Mouse (Mus musculus) CH12.LX (cell line): ENCODE measurements around the gene Rims3. TPM values are rescaled to one million over a fixed set of nuclear protein-coding genes. Genes with fewer than 3 reads are reported as not detected.

Source experiments
- DNase-seq: peaks from one replicate; pipeline ENCODE4 v3.0.0-alpha.2; 2013; ENCODE audit errors: extremely low read depth
- H3K27ac ChIP-seq: 2 replicates; pipeline ENCODE4 v1.5.1; 2012; ENCODE audit warnings: low read depth, mild to moderate bottlenecking, control low read depth, moderate library complexity; ENCODE audit not compliant: insufficient read depth
- H3K27me3 ChIP-seq: replicated peaks from 2 replicates; pipeline ENCODE3; 2012; ENCODE audit warnings: inconsistent platforms
- H3K36me3 ChIP-seq, 2 experiments: replicated peaks in 1 of 2; 2 replicates each; pipeline versions ENCODE3 to v1.6.1; 2012; ENCODE audit warnings: inconsistent platforms in 1 of 2, low read length in 1 of 2, mild to moderate bottlenecking in 1 of 2, mixed read lengths in 1 of 2, moderate library complexity in 1 of 2; ENCODE audit not compliant: control insufficient read depth in 1 of 2, insufficient read depth in 1 of 2
- H3K4me1 ChIP-seq, 2 experiments: 2 replicates each; pipeline ENCODE4 v1.6.1; 2012; ENCODE audit warnings: inconsistent platforms in 1 of 2, moderate library complexity in 1 of 2; ENCODE audit not compliant: insufficient read depth in 2 of 2, control insufficient read depth in 1 of 2
- H3K4me2 ChIP-seq: 2 replicates; pipeline ENCODE4 v1.6.1; 2012; ENCODE audit warnings: low read depth, mild to moderate bottlenecking, control low read depth; ENCODE audit not compliant: poor library complexity, insufficient read depth, severe bottlenecking
- H3K4me3 ChIP-seq, 3 experiments: fragments of 150-350 bp in 1 of 3; sonication (generic) in 1 of 3; replicated peaks in 1 of 3; 2 replicates each; pipeline versions ENCODE3 to v1.5.1; 2011 to 2012; ENCODE audit warnings: low read depth in 2 of 3, low read length in 2 of 3, mild to moderate bottlenecking in 2 of 3, moderate library complexity in 2 of 3, control low read depth in 1 of 3, improper control_type of control experiment in 1 of 3, inconsistent platforms in 1 of 3, mixed read lengths in 1 of 3; ENCODE audit not compliant: poor library complexity in 1 of 3
- H3K79me2 ChIP-seq: replicated peaks from 2 replicates; pipeline ENCODE4 v1.6.1; 2012; ENCODE audit warnings: mild to moderate bottlenecking, moderate library complexity; ENCODE audit not compliant: control insufficient read depth, poor library complexity, insufficient read depth, severe bottlenecking; ENCODE audit errors: extremely low read depth
- H3K9ac ChIP-seq: 2 replicates; pipeline ENCODE4 v1.6.1; 2012; ENCODE audit warnings: low read depth, mild to moderate bottlenecking, control low read depth, moderate library complexity; ENCODE audit not compliant: insufficient read depth
- H3K9me3 ChIP-seq: replicated peaks from 2 replicates; pipeline ENCODE3; 2012; ENCODE audit warnings: low read length, inconsistent platforms, mixed read lengths
- CHD1 ChIP-seq: IDR thresholded peaks from 2 replicates; pipeline ENCODE4 v1.6.1; 2012; ENCODE audit warnings: low read depth, low read length, improper control_type of control experiment, inconsistent platforms
- CHD2 ChIP-seq: IDR thresholded peaks from 2 replicates; pipeline ENCODE4 v1.6.1; 2011; ENCODE audit warnings: low read length, improper control_type of control experiment
- EP300 ChIP-seq: IDR thresholded peaks from 2 replicates; pipeline ENCODE4 v1.6.1; 2011; ENCODE audit warnings: low read length, improper control_type of control experiment
- ETS1 ChIP-seq: conservative IDR thresholded peaks from 2 replicates; pipeline ENCODE4 v1.6.1; 2012; ENCODE audit warnings: low read depth, mild to moderate bottlenecking, inconsistent platforms, low read length, improper control_type of control experiment, moderate library complexity
- HCFC1 ChIP-seq: IDR thresholded peaks from 2 replicates; pipeline ENCODE4 v1.6.1; 2012; ENCODE audit warnings: low read depth, mild to moderate bottlenecking, inconsistent platforms, low read length, improper control_type of control experiment
- IRF4 ChIP-seq: IDR thresholded peaks from 2 replicates; pipeline ENCODE4 v1.6.1; 2014; ENCODE audit warnings: low read depth, mild to moderate bottlenecking, inconsistent platforms, low read length, improper control_type of control experiment
- KAT2A ChIP-seq: IDR thresholded peaks from 2 replicates; pipeline ENCODE4 v1.6.1; 2012; ENCODE audit warnings: low read length, improper control_type of control experiment, inconsistent platforms; ENCODE audit not compliant: insufficient replicate concordance
- MAFK ChIP-seq: IDR thresholded peaks from 2 replicates; pipeline ENCODE4 v1.6.1; 2011; ENCODE audit warnings: low read length, improper control_type of control experiment; ENCODE audit not compliant: insufficient replicate concordance
- MAZ ChIP-seq: IDR thresholded peaks from 2 replicates; pipeline ENCODE4 v1.6.1; 2012; ENCODE audit warnings: low read depth, mild to moderate bottlenecking, inconsistent platforms, low read length, improper control_type of control experiment, moderate library complexity
- MXI1 ChIP-seq: IDR thresholded peaks from 2 replicates; pipeline ENCODE4 v1.6.1; 2011; ENCODE audit warnings: mild to moderate bottlenecking, low read depth, low read length, improper control_type of control experiment
- MYC ChIP-seq: IDR thresholded peaks from 2 replicates; pipeline ENCODE4 v1.6.1; 2011; ENCODE audit warnings: low read depth, mild to moderate bottlenecking, improper control_type of control experiment, low read length
- NELFE ChIP-seq: IDR thresholded peaks from 2 replicates; pipeline ENCODE4 v1.6.1; 2011; ENCODE audit warnings: low read depth, low read length, improper control_type of control experiment
- NRF1 ChIP-seq: IDR thresholded peaks from 2 replicates; pipeline ENCODE4 v1.6.1; 2014; ENCODE audit warnings: low read depth, mild to moderate bottlenecking, inconsistent platforms, low read length, improper control_type of control experiment, moderate library complexity
- PAX5 ChIP-seq: IDR thresholded peaks from 2 replicates; pipeline ENCODE4 v1.6.1; 2012; ENCODE audit warnings: low read length, inconsistent platforms, mixed read lengths
- POLR2A ChIP-seq: IDR thresholded peaks from 2 replicates; pipeline ENCODE4 v1.6.1; 2011; ENCODE audit warnings: low read depth, mild to moderate bottlenecking, improper control_type of control experiment, low read length
- POLR2AphosphoS2 ChIP-seq: IDR thresholded peaks from 2 replicates; pipeline ENCODE4 v1.6.1; 2011; ENCODE audit warnings: low read depth, low read length, improper control_type of control experiment
- RAD21 ChIP-seq: IDR thresholded peaks from 2 replicates; pipeline ENCODE4 v1.6.1; 2011; ENCODE audit warnings: low read depth, mild to moderate bottlenecking, low read length, improper control_type of control experiment, moderate library complexity
- RCOR1 ChIP-seq: conservative IDR thresholded peaks from 2 replicates; pipeline ENCODE4 v1.6.1; 2012; ENCODE audit warnings: low read depth, mild to moderate bottlenecking, inconsistent platforms, low read length, improper control_type of control experiment
- TBP ChIP-seq: conservative IDR thresholded peaks from 2 replicates; pipeline ENCODE4 v1.6.1; 2011; ENCODE audit warnings: low read depth, low read length, improper control_type of control experiment
- UBTF ChIP-seq: IDR thresholded peaks from 2 replicates; pipeline ENCODE4 v1.6.1; 2012; ENCODE audit warnings: low read depth, mild to moderate bottlenecking, inconsistent platforms, low read length, improper control_type of control experiment, moderate library complexity
- USF2 ChIP-seq: conservative IDR thresholded peaks from 2 replicates; pipeline ENCODE4 v1.6.1; 2011; ENCODE audit warnings: low read depth, low read length, improper control_type of control experiment
- ZKSCAN1 ChIP-seq: IDR thresholded peaks from 2 replicates; pipeline ENCODE4 v1.6.1; 2012; ENCODE audit warnings: low read depth, inconsistent platforms, low read length, improper control_type of control experiment, borderline replicate concordance
- ZNF384 ChIP-seq: IDR thresholded peaks from 2 replicates; pipeline ENCODE4 v1.6.1; 2012; ENCODE audit warnings: low read depth, low read length, improper control_type of control experiment, inconsistent platforms
- dilution Hi-C: fragments of 300-500 bp; cut with MboI; formaldehyde crosslinking; loops from 2 replicates; pipeline ENCODE4 v1.14.3; 2020; ENCODE audit warnings: low sequenced_read_pairs; ENCODE audit not compliant: extremely low pct_unique_long_range_greater_than_20kb, extremely low pct_ligation_motif_present
- in situ Hi-C: fragments of 300-500 bp; cut with MboI; formaldehyde crosslinking; loops from 3 replicates; pipeline ENCODE4 v1.14.3; 2019; ENCODE audit warnings: low sequenced_read_pairs, low pct_ligation_motif_present, low pct_unique_long_range_greater_than_20kb, mixed read lengths
- polyA plus RNA-seq: library from polyadenylated mRNA; unstranded; fragments of >175 nt; gene quantifications from 2 replicates; pipeline ENCODE4 v1.2.1, GENCODE M21; 2012; ENCODE audit warnings: low read depth; ENCODE audit not compliant: insufficient read length
- total RNA-seq, 2 experiments: library from RNA; depleted of rRNA; stranded (reverse); fragments of 300-350 nt in 1 of 2; fragments of >200 nt in 1 of 2; gene quantifications; 2 replicates each; pipeline ENCODE4 v1.2.3; 2012 to 2014

The Rims3 gene
- total and polyA plus RNA-seq, 3 experiments, result 0.05 to 0.17 (median 0.13) TPM

GRCm38 (mm10) chr4:120813762-120814161 lies 40.9 kb upstream of the Rims3 start:
- no peaks in the 10 kb centered on the region for H3K9me3 ChIP-seq
- H3K79me2 ChIP-seq, result peaks cover 67% of the 10 kb centered on the region
- no peaks in the 10 kb centered on the region for H3K36me3 ChIP-seq
- H3K27me3 ChIP-seq, result no peaks in the 10 kb centered on the region
- in situ Hi-C loops, result no loop called here
- no peak overlapping the region for H3K27ac ChIP-seq
- H3K9ac ChIP-seq, result no peak overlapping the region
- dilution Hi-C loops, result no loop called here
- no peak for TF ChIP-seq RAD21
- no peak for TF ChIP-seq CHD2
- TF ChIP-seq ETS1, result no peak
- no peak for TF ChIP-seq MYC
- TF ChIP-seq ZKSCAN1, result no peak
- TF ChIP-seq TBP, result no peak
- TF ChIP-seq CHD1, result no peak
- TF ChIP-seq ZNF384, result no peak
- TF ChIP-seq POLR2AphosphoS2, result no peak
- TF ChIP-seq MAFK, result no peak
- no peak for TF ChIP-seq IRF4
- TF ChIP-seq NELFE, result no peak
- TF ChIP-seq RCOR1, result no peak
- TF ChIP-seq UBTF, result no peak
- no peak for TF ChIP-seq MXI1
- no peak overlapping the region; the same call in 1 of the 2 replicates for H3K4me2 ChIP-seq
- peak overlapping the region in 1 of 3 experiments; percentile 19 for H3K4me3 ChIP-seq
- DNase-seq, result no peak
- H3K4me1 ChIP-seq, result peaks cover 0 to 85% of the 10 kb centered on the region in 2 experiments; a peak in 2 of 4 replicates

GRCm38 (mm10) chr4:120814171-120814570 lies 40.4 kb upstream of the Rims3 start:
- Histone ChIP-seq H3K27me3 (no peaks in the 10 kb centered on the region), H3K4me2 (no peak overlapping the region; the same call in 1 of the 2 replicates), H3K4me3 (peak overlapping the region in 2 of 3 experiments; percentile 19 to 73), H3K27ac (no peak overlapping the region), H3K9me3 (no peaks in the 10 kb centered on the region), H3K79me2 (peaks cover 69% of the 10 kb centered on the region), H3K36me3 (no peaks in the 10 kb centered on the region), H3K9ac (no peak overlapping the region), H3K4me1 (peaks cover under 1 to 85% of the 10 kb centered on the region in 2 experiments; a peak in 3 of 4 replicates)
- no peak for TF ChIP-seq POLR2A
- TF ChIP-seq MAZ, result no peak
- TF ChIP-seq EP300, result no peak
- TF ChIP-seq ZKSCAN1, result no peak
- no peak for TF ChIP-seq NRF1
- no peak for TF ChIP-seq MAFK
- no peak for TF ChIP-seq USF2
- no peak for TF ChIP-seq HCFC1
- TF ChIP-seq PAX5, result no peak
- no peak for TF ChIP-seq RCOR1
- TF ChIP-seq KAT2A, result no peak
- in situ Hi-C loops, result no loop called here
- dilution Hi-C loops, result no loop called here
- no peak for DNase-seq
